Mouse (Mus musculus) heart, adult 2 months (tissue): Measurements from ENCODE around the gene Cd276. TPM values are rescaled to one million over a fixed set of nuclear protein-coding genes. Genes with fewer than 3 reads are reported as not detected.
"Not testable (repeated sequence)": the region's sequence is repeated elsewhere in the genome, so short reads cannot be mapped to it uniquely, and the experiment has no call there.

ENCODE experiments used
- DNase-seq, 2 experiments: peaks; one replicate each; pipeline ENCODE4 v3.0.0; 2021
- H3K27ac ChIP-seq: fragments of 200-600 bp; 2 replicates; pipeline ENCODE4 v1.8.1; 2022
- H3K27me3 ChIP-seq: fragments of 200-500 bp; 2 replicates; pipeline ENCODE4 v1.6.1; 2012; ENCODE audit warnings: mild to moderate bottlenecking, low read length, inconsistent platforms, mixed read lengths; ENCODE audit not compliant: control insufficient read depth, insufficient read depth
- H3K36me3 ChIP-seq: fragments of 200-500 bp; 2 replicates; pipeline ENCODE4 v1.6.1; 2012; ENCODE audit warnings: low read length, inconsistent platforms; ENCODE audit not compliant: control insufficient read depth, insufficient read depth
- H3K4me1 ChIP-seq: fragments of 200-500 bp; 2 replicates; pipeline ENCODE4 v1.6.1; 2011; ENCODE audit warnings: low read length; ENCODE audit not compliant: control insufficient read depth, insufficient read depth
- H3K4me3 ChIP-seq: fragments of 200-600 bp; 2 replicates; pipeline ENCODE4 v1.8.1; 2022
- H3K79me2 ChIP-seq: fragments of 200-500 bp; replicated peaks from 2 replicates; pipeline ENCODE4 v1.6.1; 2012; ENCODE audit warnings: mild to moderate bottlenecking, inconsistent platforms, low read length, moderate library complexity, mixed read lengths; ENCODE audit not compliant: control insufficient read depth, insufficient read depth
- H3K9ac ChIP-seq: fragments of 200-500 bp; 2 replicates; pipeline ENCODE4 v1.6.1; 2012; ENCODE audit warnings: low read depth, mild to moderate bottlenecking, control low read depth, inconsistent platforms, low read length, mixed read lengths
- CTCF ChIP-seq: fragments of 200-600 bp; IDR thresholded peaks from 2 replicates; pipeline ENCODE4 v1.8.1; 2022; ENCODE audit warnings: antibody characterized with exemption, mild to moderate bottlenecking, moderate library complexity
- EP300 ChIP-seq: fragments of 200-500 bp; IDR thresholded peaks from 2 replicates; pipeline ENCODE4 v1.6.1; 2011; ENCODE audit warnings: low read depth, low read length, control low read depth; ENCODE audit not compliant: insufficient read depth
- POLR2A ChIP-seq: fragments of 200-500 bp; IDR thresholded peaks from 2 replicates; pipeline ENCODE4 v1.6.1; 2011; ENCODE audit warnings: mild to moderate bottlenecking, low read depth, low read length, control low read depth; ENCODE audit not compliant: insufficient read depth
- WGBS: fragments of 180-500 bp; shearing (Covaris S2); methylation state at CpG from one replicate; pipeline ENCODE4 v1.1.7; 2018; 5-methylcytosine and 5-hydroxymethylcytosine counted together
- intact Hi-C: fragments of 180-260 bp; cut with DNase I; formaldehyde crosslinking; loops from one replicate; pipeline ENCODE4 v1.15.1; 2025
- polyA plus RNA-seq: library from polyadenylated mRNA; depleted of rRNA; stranded (reverse); fragments of >200 nt; gene quantifications from 2 replicates; pipeline ENCODE4 v1.2.3, GENCODE M21; 2012
- total RNA-seq, 2 experiments: library from RNA; stranded (reverse); gene quantifications; 2 replicates each; pipeline ENCODE4 v1.2.3; 2021

Gene Cd276
- total and polyA plus RNA-seq, 3 experiments = 7.1 to 10.0 (median 8.5) TPM

GRCm38 (mm10) chr9:58582581-58583266 lies 27.5 kb upstream of the Cd276 start:
- 2% methylated on average over 42 of the region's 42 CpGs for WGBS
- H3K4me3 ChIP-seq = peak overlapping the region; percentile 92
- TF ChIP-seq CTCF = no peak
- TF ChIP-seq EP300 = no peak
- TF ChIP-seq POLR2A = no peak
- H3K36me3 ChIP-seq = peaks cover 11% of the 10 kb centered on the region
- intact Hi-C loops = no loop called here
- H3K4me1 ChIP-seq = peaks cover 9% of the 10 kb centered on the region
- peak overlapping the region; percentile 98 for H3K9ac ChIP-seq
- no peaks in the 10 kb centered on the region for H3K27me3 ChIP-seq
- H3K79me2 ChIP-seq = peaks cover 2% of the 10 kb centered on the region; the same call in 1 of the 2 replicates
- no peak for DNase-seq
- peak overlapping the region; percentile 96 for H3K27ac ChIP-seq

GRCm38 (mm10) chr9:58581958-58582540 lies 26.8 kb upstream of the Cd276 start, which contains the start of gene Nptn:
Gene Nptn, plus strand, starts transcription at chr9:58582240.
- H3K9ac ChIP-seq = peak within 1 kb of the TSS; percentile 98
- H3K27ac ChIP-seq = peak within 1 kb of the TSS; percentile 96
- under 1% methylated on average over 35 of the region's 56 CpGs for WGBS
- peak; percentile 96 to 98 for DNase-seq
- intact Hi-C loops = loop anchor here (2.0 kb wide), 1 partner anchor 37 kb away; no protein-coding TSS in a partner anchor
- H3K27me3 ChIP-seq = no peaks in the 10 kb centered on the region
- TF ChIP-seq POLR2A (peak; percentile 88), CTCF (0 out of 2 replicates have a peak, but pooled peaks have one; percentile 0), EP300 (peak; percentile 76)
- peaks cover 2% of the 10 kb centered on the region; the same call in 1 of the 2 replicates for H3K79me2 ChIP-seq
- H3K4me1 ChIP-seq = peaks cover 8% of the 10 kb centered on the region
- peak within 1 kb of the TSS; percentile 92 for H3K4me3 ChIP-seq
- H3K36me3 ChIP-seq = peaks cover 10% of the 10 kb centered on the region

DNA sequence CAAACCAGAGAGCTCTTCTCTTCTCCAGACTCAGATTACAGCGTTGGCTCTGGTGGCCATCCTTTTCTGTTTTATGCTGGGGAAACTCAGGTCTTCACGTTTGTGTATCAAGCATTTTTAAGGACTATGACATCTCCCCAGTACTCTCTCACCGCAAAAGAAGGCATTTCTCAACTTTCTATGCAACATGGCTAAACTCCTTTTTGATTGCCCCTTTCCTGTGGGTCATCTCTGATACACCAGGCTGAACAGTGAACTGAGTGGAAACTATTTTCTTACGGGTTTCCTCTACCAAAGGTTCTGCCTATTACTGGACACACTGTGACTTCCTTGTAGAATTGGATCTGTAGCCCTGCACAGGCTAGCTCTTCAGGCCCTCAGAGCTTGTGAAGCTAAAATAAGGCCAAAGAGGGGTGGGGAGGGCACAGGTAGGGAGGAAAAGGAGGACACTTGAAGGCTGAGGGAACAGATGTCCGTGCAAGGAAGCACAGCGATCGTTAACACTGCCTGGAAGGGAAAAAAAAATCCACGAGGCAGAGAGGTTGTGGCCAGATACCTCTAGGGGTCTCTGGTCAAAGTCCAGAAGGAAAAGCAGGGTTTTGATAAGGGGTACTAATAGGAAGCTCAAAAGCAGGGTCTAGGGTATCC lies 26.2 kb upstream of the Cd276 start:
- peaks cover 2% of the 10 kb centered on the region; the same call in 1 of the 2 replicates for H3K79me2 ChIP-seq
- intact Hi-C loops = loop anchor here (2.0 kb wide), 1 partner anchor 37 kb away; no protein-coding TSS in a partner anchor
- H3K27ac ChIP-seq = peak overlapping the region; percentile 84
- no peaks in the 10 kb centered on the region for H3K27me3 ChIP-seq
- WGBS = 16% methylated on average over 8 of the region's 8 CpGs
- H3K36me3 ChIP-seq = peaks cover 7% of the 10 kb centered on the region
- TF ChIP-seq EP300 = no peak
- TF ChIP-seq CTCF = peak; percentile 13; the same call in 1 of the 2 replicates
- no peak for TF ChIP-seq POLR2A
- no peak for DNase-seq
- H3K9ac ChIP-seq = peak overlapping the region; percentile 88
- peak overlapping the region; percentile 56 for H3K4me3 ChIP-seq
- H3K4me1 ChIP-seq = peaks cover 8% of the 10 kb centered on the region

GRCm38 (mm10) chr9:58580453-58581195 lies 25.4 kb upstream of the Cd276 start:
- H3K4me3 ChIP-seq, H3K79me2 ChIP-seq, H3K4me1 ChIP-seq, H3K27me3 ChIP-seq, H3K36me3 ChIP-seq, H3K9ac ChIP-seq, DNase-seq: not testable (repeated sequence)
- WGBS = 69% methylated on average over 10 of the region's 10 CpGs
- peak; percentile 34 for TF ChIP-seq CTCF
- intact Hi-C loops = loop anchor here (2.0 kb wide), 1 partner anchor 38 kb away; no protein-coding TSS in a partner anchor
- peak overlapping the region; percentile 84 for H3K27ac ChIP-seq

DNA sequence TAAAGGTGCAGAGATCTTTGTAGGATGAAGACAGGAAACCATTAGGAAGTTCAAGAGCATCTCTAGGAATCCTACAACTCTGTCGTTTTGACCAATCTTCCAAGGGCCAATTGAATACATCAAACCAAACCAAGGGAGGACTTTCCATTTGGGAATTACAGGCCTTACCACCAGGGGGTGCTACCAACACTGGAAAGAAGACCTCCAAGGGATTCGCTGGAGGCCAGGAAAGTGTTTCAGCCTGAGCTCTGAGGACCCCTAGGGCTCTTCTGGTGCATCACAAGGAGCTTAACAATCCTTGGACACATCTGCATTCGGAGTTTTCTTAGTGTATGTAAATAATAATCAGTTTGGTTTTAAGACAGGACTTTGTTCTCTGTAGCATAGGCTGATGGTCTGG lies 23.4 kb upstream of the Cd276 start:
- no peak; the same call in 1 of the 2 replicates for TF ChIP-seq CTCF
- TF ChIP-seq POLR2A = no peak
- peak; percentile 93 for TF ChIP-seq EP300
- 10% methylated on average over 3 of the region's 3 CpGs for WGBS
- no peaks in the 10 kb centered on the region for H3K79me2 ChIP-seq
- no peak overlapping the region for H3K9ac ChIP-seq
- H3K27me3 ChIP-seq = no peaks in the 10 kb centered on the region
- no peaks in the 10 kb centered on the region for H3K36me3 ChIP-seq
- peaks cover 6% of the 10 kb centered on the region for H3K4me1 ChIP-seq
- H3K27ac ChIP-seq = no peak overlapping the region
- intact Hi-C loops = loop anchor here (1.0 kb wide), 2 partner anchors 38 to 74 kb away; no protein-coding TSS in a partner anchor
- no peak overlapping the region for H3K4me3 ChIP-seq
- peak; percentile 82 for DNase-seq
